Mouse (Mus musculus): ENCODE measurements around the gene Klf7.

GRCm38 (mm10) chr1:64121559-64122465 is at the start of gene Klf7:
- TF ChIP-seq EP300 (IDR thresholded peaks at IDR 0.05) (no peak), CTCF (IDR thresholded peaks at IDR 0.05) (peak; percentile 46)
